Mouse (Mus musculus) forebrain, postnatal 0 days (tissue): Measurements from ENCODE around the gene Hs6st1. TPM values are rescaled to one million over a fixed set of nuclear protein-coding genes. Genes with fewer than 3 reads are reported as not detected.
A peak's percentile ranks its signal among the peaks of the same experiment; 100 is the strongest.

ENCODE experiments used
- ATAC-seq: fragments of 200-750 bp; cut with Nextera tagmentation; 2 replicates; pipeline ENCODE4 v1.8.0; 2017; ENCODE audit warnings: mild to moderate bottlenecking, moderate library complexity
- DNase-seq: peaks from one replicate; pipeline ENCODE4 v3.0.0-alpha.2; 2015
- H3K27ac ChIP-seq: fragments of 300-500 bp; sonication (generic); 2 replicates; pipeline ENCODE4 v1.5.1; 2014; ENCODE audit warnings: low read depth, mild to moderate bottlenecking, antibody characterized with exemption, low read length, moderate library complexity, mixed read lengths
- H3K27me3 ChIP-seq: fragments of 300-500 bp; sonication (generic); 2 replicates; pipeline ENCODE4 v1.6.1; 2014; ENCODE audit warnings: mild to moderate bottlenecking, low read length, mixed read lengths; ENCODE audit not compliant: insufficient read depth
- H3K36me3 ChIP-seq: fragments of 300-500 bp; sonication (generic); 2 replicates; pipeline ENCODE4 v1.6.1; 2014; ENCODE audit warnings: mild to moderate bottlenecking, moderate library complexity; ENCODE audit not compliant: insufficient read depth
- H3K4me1 ChIP-seq: fragments of 300-500 bp; sonication (generic); 2 replicates; pipeline ENCODE4 v1.6.1; 2014; ENCODE audit warnings: antibody characterized with exemption; ENCODE audit not compliant: insufficient read depth
- H3K4me2 ChIP-seq: fragments of 300-500 bp; sonication (generic); 2 replicates; pipeline ENCODE4 v1.6.1; 2014; ENCODE audit warnings: low read depth, mild to moderate bottlenecking, moderate library complexity
- H3K4me3 ChIP-seq: fragments of 300-500 bp; sonication (generic); 2 replicates; pipeline ENCODE4 v1.5.1; 2014; ENCODE audit warnings: low read depth, low read length, mixed read lengths
- H3K9ac ChIP-seq: fragments of 300-500 bp; sonication (generic); 2 replicates; pipeline ENCODE4 v1.6.1; 2014; ENCODE audit warnings: mild to moderate bottlenecking
- H3K9me3 ChIP-seq: fragments of 300-500 bp; sonication (generic); 2 replicates; pipeline ENCODE4 v1.6.1; 2016; ENCODE audit warnings: low read length
- CTCF ChIP-seq: sonication (generic); IDR thresholded peaks from 2 replicates; pipeline ENCODE4 v1.5.1; 2016; ENCODE audit warnings: antibody characterized with exemption, control low read depth, low read depth
- WGBS: fragments of 180-500 bp; shearing (Covaris S2); extraction: QIAGEN DNeasy Blood & Tissue Kit; methylation state at CpG from one replicate; pipeline ENCODE4 v1.1.7; 2014; 5-methylcytosine and 5-hydroxymethylcytosine counted together
- polyA plus RNA-seq: library from polyadenylated mRNA; unstranded; fragments of >200 nt; fragmentation: Nextera tagmentation; extraction: Ambion mirVana; gene quantifications from 2 replicates; pipeline ENCODE4 v1.2.1, GENCODE M21; 2015
- total RNA-seq: library from RNA; depleted of rRNA; stranded (reverse); fragments of >200 nt; gene quantifications from 2 replicates; pipeline ENCODE4 v1.2.3, GENCODE M21; 2014

Hs6st1 gene
- total and polyA plus RNA-seq, 2 experiments from 2014 or later, result 16.6 to 61.1 TPM

DNA sequence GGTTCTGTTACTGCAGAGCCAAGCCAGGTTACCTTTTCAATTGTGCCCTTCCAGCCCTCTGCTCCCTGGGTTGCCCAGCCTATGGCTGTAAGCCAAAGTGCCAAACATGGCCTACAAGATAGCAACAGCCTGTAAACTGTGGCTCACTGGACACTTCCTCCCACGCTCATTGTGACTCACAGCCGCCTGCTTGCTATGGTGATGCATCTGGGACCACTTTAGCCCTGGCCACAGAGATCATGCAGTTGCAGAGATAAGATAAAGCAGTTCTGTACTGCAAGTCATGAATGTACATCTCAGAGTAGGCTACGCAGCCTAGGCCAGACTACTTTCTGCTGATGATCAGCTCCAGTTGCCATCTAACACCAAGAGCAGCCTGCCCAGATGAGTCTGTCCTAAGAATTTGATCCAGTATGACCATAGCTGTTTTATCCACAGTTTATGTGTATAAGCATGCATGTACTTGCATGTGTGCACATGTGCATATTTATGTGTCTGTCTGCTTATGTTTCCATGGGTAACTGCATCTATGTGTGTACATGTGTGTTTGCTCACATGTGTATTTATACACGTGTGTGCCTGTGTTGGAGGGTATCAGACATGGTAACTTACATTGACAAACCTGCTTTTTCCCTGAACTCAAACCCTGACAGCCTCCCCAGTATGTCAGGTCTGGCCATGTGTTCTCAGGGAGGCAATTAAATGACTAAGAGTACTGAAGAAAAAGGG, 62.3 kb downstream of the Hs6st1 start:
- DNase-seq, result no peak
- Histone ChIP-seq H3K4me1 (no peaks in the 10 kb centered on the region), H3K36me3 (no peaks in the 10 kb centered on the region), H3K4me2 (no peak overlapping the region), H3K9me3 (no peaks in the 10 kb centered on the region), H3K27me3 (no peaks in the 10 kb centered on the region), H3K4me3 (no peak overlapping the region), H3K9ac (no peak overlapping the region), H3K27ac (no peak overlapping the region)
- 90% methylated on average over 4 of the region's 4 CpGs for WGBS
- TF ChIP-seq CTCF, result no peak
- ATAC-seq, result no peak

DNA sequence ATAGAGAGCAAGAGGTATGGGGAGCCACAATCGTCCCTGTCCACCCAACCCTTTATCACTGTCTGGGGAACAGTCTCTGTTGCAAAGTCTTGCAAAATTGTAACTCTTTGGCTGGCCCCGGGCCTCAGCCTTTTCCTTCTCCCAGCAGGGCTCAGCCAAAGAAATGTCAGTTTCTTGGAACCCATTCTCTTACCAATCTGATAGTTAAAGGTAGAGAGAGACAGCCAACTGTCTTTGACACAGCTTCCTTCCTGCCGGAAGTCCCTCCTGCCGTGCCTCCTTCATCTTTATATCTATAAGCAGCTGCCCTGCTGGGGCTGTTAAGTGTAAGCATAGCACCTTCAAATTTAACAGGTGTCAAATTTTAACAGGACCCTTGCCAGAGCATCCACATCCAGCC, 63.0 kb downstream of the Hs6st1 start:
- 41% methylated on average over 4 of the region's 4 CpGs for WGBS
- no peak overlapping the region for H3K9ac ChIP-seq
- no peak for TF ChIP-seq CTCF
- no peaks in the 10 kb centered on the region for H3K9me3 ChIP-seq
- H3K4me3 ChIP-seq, result no peak overlapping the region
- no peaks in the 10 kb centered on the region for H3K36me3 ChIP-seq
- no peaks in the 10 kb centered on the region for H3K27me3 ChIP-seq
- no peak overlapping the region for H3K4me2 ChIP-seq
- no peaks in the 10 kb centered on the region for H3K4me1 ChIP-seq
- DNase-seq (no peak), ATAC-seq (no peak)
- H3K27ac ChIP-seq, result no peak overlapping the region

DNA sequence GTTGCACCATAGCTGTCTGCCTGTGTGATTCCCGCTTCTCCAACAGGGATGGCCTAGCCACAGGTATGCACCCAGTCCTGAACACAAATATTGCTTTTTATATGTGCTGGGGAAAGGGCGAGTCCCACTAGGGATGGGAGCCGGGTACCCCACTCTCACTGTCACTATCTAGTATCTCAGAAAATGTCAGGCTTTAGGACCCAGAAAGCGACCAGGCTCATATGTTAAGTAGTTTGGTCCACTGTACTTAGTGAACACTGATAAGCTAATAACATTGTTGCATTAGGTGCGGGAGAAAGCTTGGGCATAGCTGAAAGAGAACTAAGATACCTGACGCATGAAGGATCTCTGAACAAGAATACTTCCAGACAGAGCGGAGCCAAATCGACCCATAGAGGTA, 63.6 kb downstream of the Hs6st1 start:
- H3K4me3 ChIP-seq, result no peak overlapping the region
- WGBS, result 73% methylated on average over 8 of the region's 8 CpGs
- H3K9ac ChIP-seq, result no peak overlapping the region
- H3K27me3 ChIP-seq, result no peaks in the 10 kb centered on the region
- no peak for TF ChIP-seq CTCF
- no peaks in the 10 kb centered on the region for H3K4me1 ChIP-seq
- no peak overlapping the region for H3K4me2 ChIP-seq
- no peaks in the 10 kb centered on the region for H3K9me3 ChIP-seq
- no peak overlapping the region for H3K27ac ChIP-seq
- DNase-seq (no peak), ATAC-seq (no peak)
- no peaks in the 10 kb centered on the region for H3K36me3 ChIP-seq

DNA sequence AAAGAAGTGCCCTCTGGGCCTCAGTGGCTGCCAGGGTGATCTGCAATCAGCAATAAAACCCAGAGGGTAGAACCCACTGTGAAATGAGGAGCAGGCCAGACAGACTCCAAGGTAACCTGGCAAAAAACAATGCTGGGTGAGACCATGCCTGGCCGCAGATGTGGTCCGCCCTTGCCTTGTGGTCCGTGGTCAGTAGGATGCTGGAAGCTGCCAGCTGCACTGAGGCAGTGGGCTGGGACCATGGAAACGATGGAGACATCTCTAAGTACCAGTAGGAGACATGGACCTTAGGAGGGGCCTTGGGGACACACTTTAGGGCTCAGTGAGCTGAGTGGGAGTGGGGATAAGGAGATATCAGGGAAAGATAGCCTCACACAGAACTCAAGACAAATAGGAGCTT, 64.0 kb downstream of the Hs6st1 start:
- no peaks in the 10 kb centered on the region for H3K36me3 ChIP-seq
- H3K9ac ChIP-seq, result no peak overlapping the region
- H3K4me1 ChIP-seq, result no peaks in the 10 kb centered on the region
- H3K27ac ChIP-seq, result no peak overlapping the region
- H3K4me3 ChIP-seq, result no peak overlapping the region
- no peak for ATAC-seq
- no peaks in the 10 kb centered on the region for H3K27me3 ChIP-seq
- H3K4me2 ChIP-seq, result no peak overlapping the region
- DNase-seq, result no peak
- no peaks in the 10 kb centered on the region for H3K9me3 ChIP-seq
- WGBS, result 66% methylated on average over 4 of the region's 4 CpGs
- TF ChIP-seq CTCF, result no peak

DNA sequence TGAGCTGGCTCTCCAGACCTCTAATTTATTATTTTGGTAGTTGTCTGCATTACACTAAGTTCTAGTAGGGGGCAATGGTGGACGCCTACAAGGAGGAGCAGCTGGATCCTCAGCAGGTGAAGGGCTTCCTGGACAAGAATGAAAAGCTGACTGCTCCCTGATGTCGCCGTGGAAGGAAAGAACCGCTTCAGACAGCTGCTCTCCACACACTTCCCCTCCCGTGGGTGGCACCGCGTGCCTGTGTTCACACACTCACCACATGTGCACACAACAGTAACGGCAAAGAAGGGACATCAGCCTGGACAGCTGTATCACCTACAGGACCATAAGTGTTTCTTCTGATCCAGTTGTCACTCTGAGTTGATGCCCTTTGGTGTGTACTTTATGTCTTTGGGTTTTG, 64.8 kb downstream of the Hs6st1 start:
- H3K27me3 ChIP-seq, result no peaks in the 10 kb centered on the region
- DNase-seq, result no peak
- 81% methylated on average over 8 of the region's 8 CpGs for WGBS
- H3K4me2 ChIP-seq, result no peak overlapping the region
- H3K36me3 ChIP-seq, result no peaks in the 10 kb centered on the region
- H3K9ac ChIP-seq, result no peak overlapping the region
- H3K4me3 ChIP-seq, result no peak overlapping the region
- no peak for ATAC-seq
- H3K27ac ChIP-seq, result no peak overlapping the region
- TF ChIP-seq CTCF, result no peak
- no peaks in the 10 kb centered on the region for H3K4me1 ChIP-seq
- no peaks in the 10 kb centered on the region for H3K9me3 ChIP-seq

DNA sequence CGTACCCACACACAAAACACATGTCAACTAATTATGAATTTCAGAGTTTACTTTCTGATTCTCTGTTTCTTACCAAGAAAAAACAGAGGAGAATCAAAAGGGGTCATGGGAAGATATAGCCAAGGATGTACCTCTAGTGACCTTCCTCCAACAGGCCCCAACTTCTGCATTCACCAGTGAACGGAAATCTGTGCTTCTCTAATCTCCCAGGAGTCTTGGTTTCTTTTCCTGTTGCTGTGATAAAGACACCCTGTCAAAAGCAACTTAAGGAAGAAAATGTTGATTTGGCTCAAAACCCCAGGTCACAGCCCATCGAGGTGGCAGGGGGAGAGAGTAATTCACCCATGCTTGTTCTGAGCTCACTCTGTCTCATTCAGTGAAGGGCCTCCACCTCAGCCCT, 65.4 kb downstream of the Hs6st1 start:
- DNase-seq (no peak), ATAC-seq (no peak)
- Histone ChIP-seq H3K9ac (no peak overlapping the region), H3K4me1 (no peaks in the 10 kb centered on the region), H3K27ac (no peak overlapping the region), H3K4me3 (no peak overlapping the region), H3K9me3 (no peaks in the 10 kb centered on the region), H3K36me3 (no peaks in the 10 kb centered on the region; the same call in 1 of the 2 replicates), H3K4me2 (no peak overlapping the region), H3K27me3 (no peaks in the 10 kb centered on the region)
- WGBS, result 81% methylated on average over 3 of the region's 3 CpGs
- no peak for TF ChIP-seq CTCF

DNA sequence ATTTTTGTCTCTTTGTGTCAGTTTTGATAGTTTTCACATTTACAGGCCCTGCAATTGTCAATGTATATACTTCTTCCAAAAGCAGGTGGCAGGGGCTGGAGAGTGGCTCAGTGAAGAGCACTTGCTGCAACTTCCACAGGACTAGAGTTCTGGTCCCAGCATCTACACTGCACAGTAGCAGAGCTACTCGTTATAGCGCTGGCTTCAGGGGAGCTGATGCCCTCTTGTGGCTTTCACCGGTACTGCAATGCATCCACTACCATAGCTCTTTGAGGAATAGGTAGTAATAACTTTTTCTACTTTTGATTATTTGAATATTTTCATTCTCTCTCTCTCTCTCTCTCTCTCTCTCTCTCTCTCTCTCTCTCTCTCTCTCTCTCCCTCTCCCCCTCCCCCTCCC, 66.4 kb downstream of the Hs6st1 start:
- H3K9ac ChIP-seq, result no peak overlapping the region
- no peaks in the 10 kb centered on the region; the same call in 1 of the 2 replicates for H3K36me3 ChIP-seq
- no peaks in the 10 kb centered on the region for H3K4me1 ChIP-seq
- no peak overlapping the region for H3K4me2 ChIP-seq
- under 1% methylated on average over 3 of the region's 3 CpGs for WGBS
- TF ChIP-seq CTCF, result peak; percentile 86
- no peak overlapping the region for H3K4me3 ChIP-seq
- H3K27ac ChIP-seq, result no peak overlapping the region
- DNase-seq, result peak; percentile 78
- H3K27me3 ChIP-seq, result no peaks in the 10 kb centered on the region
- no peaks in the 10 kb centered on the region for H3K9me3 ChIP-seq
- peak; percentile 75 for ATAC-seq

DNA sequence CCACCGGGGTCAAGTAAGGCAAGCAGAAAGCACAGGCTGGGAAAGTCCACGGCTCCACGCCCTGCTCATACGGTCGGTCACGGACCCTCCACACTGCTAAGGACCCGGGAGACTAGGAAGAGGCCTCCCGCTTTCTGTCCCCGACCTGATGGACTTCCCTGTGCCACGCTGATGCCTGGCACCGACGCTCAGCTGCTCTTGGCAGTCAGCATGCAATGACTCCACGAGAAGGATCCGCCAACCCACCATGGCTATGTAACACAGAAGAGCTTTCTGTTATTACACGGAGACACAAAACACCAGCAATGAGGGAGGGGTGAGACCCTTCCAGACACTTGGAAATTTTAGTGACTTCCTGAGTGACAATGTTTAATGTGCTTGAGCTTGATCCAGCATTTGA, 72.1 kb downstream of the Hs6st1 start:
- Histone ChIP-seq H3K4me1 (no peaks in the 10 kb centered on the region), H3K27ac (no peak overlapping the region), H3K4me2 (no peak overlapping the region), H3K9me3 (no peaks in the 10 kb centered on the region), H3K9ac (no peak overlapping the region), H3K4me3 (no peak overlapping the region), H3K36me3 (peaks cover 26% of the 10 kb centered on the region), H3K27me3 (no peaks in the 10 kb centered on the region)
- ATAC-seq (no peak), DNase-seq (no peak)
- WGBS, result 90% methylated on average over 15 of the region's 15 CpGs
- TF ChIP-seq CTCF, result no peak
